ENCODE assay signal across 17 mouse cellular contexts in genomic region chr13:101713429-101714088, GRCm38 (mm10). TPM values are rescaled to one million over a fixed set of nuclear protein-coding genes. Genes with fewer than 3 reads are reported as not detected.
DNase-seq lines count a peak whose midpoint lies in the region; ATAC-seq and TF ChIP-seq lines count a peak whose summit lies in the region.
"Had no signal": no experiment of that assay in that cellular context is flagged by ENCODE, and none has a peak within 500 bp of the region (broad histone marks: within the 10 kb centered on the region; RNA-seq: fewer than 3 reads in every experiment).

No protein-coding gene starts in this region.

- no peak for ATAC-seq in heart, postnatal 0 days (ENCODE audit: insufficient read depth, low read depth)
- ATAC-seq in CD4-positive, CD25-positive, alpha-beta regulatory T cell, adult 4 months: peak; percentile 33
- ATAC-seq in embryonic facial prominence, embryonic 14.5 days (ENCODE audit: low read depth): no peak; the same call in 1 of the 2 replicates
- ATAC-seq in intestine, embryonic 16.5 days: no peak
- ATAC-seq in granulocyte monocyte progenitor cell, adult 5-6 weeks (replicated peaks; ENCODE audit: poor library complexity, severe bottlenecking): no peak
- ATAC-seq: forebrain, embryonic 16.5 days had no signal

- no peak for TF ChIP-seq CTCF in heart, postnatal 0 days (IDR thresholded peaks at IDR 0.05; ENCODE audit: low read depth)

- H3K36me3 ChIP-seq in heart, postnatal 0 days (replicated peaks; ENCODE audit: control insufficient read depth, insufficient read depth, low read length): peaks cover 8% of the 10 kb centered on the region
- peaks cover 10% of the 10 kb centered on the region; the same call in 1 of the 2 replicates for H3K36me3 ChIP-seq in embryonic facial prominence, embryonic 14.5 days (ENCODE audit: control insufficient read depth, insufficient read depth, low read length)
- peaks cover 5% of the 10 kb centered on the region; the same call in 1 of the 2 replicates for H3K36me3 ChIP-seq in intestine, embryonic 16.5 days (ENCODE audit: control insufficient read depth, insufficient read depth, low read length)
- H3K36me3 ChIP-seq: neural tube, embryonic 12.5 days had no signal

- peak overlapping the region; percentile 56 for H3K27ac ChIP-seq in heart, postnatal 0 days (ENCODE audit: low read depth)
- H3K27ac ChIP-seq in embryonic facial prominence, embryonic 14.5 days (replicated peaks; ENCODE audit: low read depth, low read length): peak overlapping the region; percentile 30
- H3K27ac ChIP-seq in intestine, embryonic 16.5 days (ENCODE audit: low read length): no peak overlapping the region
- H3K27ac ChIP-seq: neural tube, embryonic 12.5 days had no signal

- DNase-seq in heart, postnatal 0 days (ENCODE audit: low spot score): no peak
- DNase-seq in heart, adult 8-10 months (ENCODE audit: low spot score): no peak
- DNase-seq in embryonic facial prominence, embryonic 14.5 days (ENCODE audit: low spot score): peak; percentile 66
- peak; percentile 60 for DNase-seq in naive thymus-derived CD4-positive, alpha-beta T cell, adult 2 months (ENCODE audit: low read depth)
- DNase-seq: cerebellum, adult 2 months; kidney, postnatal 4 days; layer of hippocampus, adult 9-11 months; lung, adult 18-20 months; lung, postnatal 4 days; thymus, postnatal 36 days had no signal

- no peaks in the 10 kb centered on the region for H3K27me3 ChIP-seq in heart, postnatal 0 days (ENCODE audit: control insufficient read depth, insufficient read depth, low read length)
- no peaks in the 10 kb centered on the region for H3K27me3 ChIP-seq in embryonic facial prominence, embryonic 14.5 days (replicated peaks; ENCODE audit: control insufficient read depth, insufficient read depth, low read length)
- H3K27me3 ChIP-seq in intestine, embryonic 16.5 days (replicated peaks; ENCODE audit: control insufficient read depth, insufficient read depth, low read length): no peaks in the 10 kb centered on the region
- H3K27me3 ChIP-seq: neural tube, embryonic 12.5 days had no signal

- no peak overlapping the region for H3K9ac ChIP-seq in heart, postnatal 0 days (replicated peaks; ENCODE audit: low read depth, low read length)
- no peak overlapping the region for H3K9ac ChIP-seq in embryonic facial prominence, embryonic 14.5 days (ENCODE audit: low read depth, low read length)
- H3K9ac ChIP-seq in intestine, embryonic 16.5 days (ENCODE audit: low read depth, low read length): no peak overlapping the region
- H3K9ac ChIP-seq: neural tube, embryonic 12.5 days had no signal

- no peak for TF ChIP-seq EP300 in heart, postnatal 0 days (IDR thresholded peaks at IDR 0.05; ENCODE audit: low read depth)

- H3K4me3 ChIP-seq in heart, postnatal 0 days (ENCODE audit: low read depth, low read length): no peak overlapping the region
- H3K4me3 ChIP-seq in embryonic facial prominence, embryonic 14.5 days (ENCODE audit: low read depth, low read length): no peak overlapping the region
- H3K4me3 ChIP-seq in intestine, embryonic 16.5 days (ENCODE audit: low read length): no peak overlapping the region
- H3K4me3 ChIP-seq: neural tube, embryonic 12.5 days had no signal

- peaks cover 20% of the 10 kb centered on the region; the same call in 1 of the 2 replicates for H3K4me1 ChIP-seq in heart, postnatal 0 days (ENCODE audit: control insufficient read depth, insufficient read depth)
- H3K4me1 ChIP-seq in embryonic facial prominence, embryonic 14.5 days (ENCODE audit: control insufficient read depth, insufficient read depth, low read length): peaks cover 4% of the 10 kb centered on the region; the same call in 1 of the 2 replicates
- H3K4me1 ChIP-seq in intestine, embryonic 16.5 days (ENCODE audit: control insufficient read depth, insufficient read depth, low read length): no peaks in the 10 kb centered on the region; the same call in 1 of the 2 replicates
- H3K4me1 ChIP-seq: neural tube, embryonic 12.5 days had no signal

- 80% methylated on average over 12 of the region's 12 CpGs for WGBS in heart, postnatal 0 days
- WGBS in embryonic facial prominence, embryonic 14.5 days: 49% methylated on average over 12 of the region's 12 CpGs
- WGBS in intestine, embryonic 16.5 days: 86% methylated on average over 12 of the region's 12 CpGs

- H3K4me2 ChIP-seq in heart, postnatal 0 days (ENCODE audit: low read depth, low read length): peak overlapping the region; percentile 10; the same call in 1 of the 2 replicates
- no peak overlapping the region for H3K4me2 ChIP-seq in embryonic facial prominence, embryonic 14.5 days (ENCODE audit: low read depth, low read length)
- H3K4me2 ChIP-seq in intestine, embryonic 16.5 days (ENCODE audit: low read depth, low read length): no peak overlapping the region
- H3K4me2 ChIP-seq: liver, embryonic 11.5 days; neural tube, embryonic 12.5 days had no signal

- no peaks in the 10 kb centered on the region for H3K9me3 ChIP-seq in heart, postnatal 0 days (replicated peaks; ENCODE audit: control insufficient read depth, low read length)
- no peaks in the 10 kb centered on the region for H3K9me3 ChIP-seq in embryonic facial prominence, embryonic 14.5 days (ENCODE audit: control insufficient read depth, low read length)
- H3K9me3 ChIP-seq in intestine, embryonic 16.5 days (ENCODE audit: control insufficient read depth, low read length): no peaks in the 10 kb centered on the region
- H3K9me3 ChIP-seq: G1E; neural tube, embryonic 12.5 days had no signal

RNA-seq across cellular contexts. Expression of gene Pik3r1, which starts 54.5 kb away (rescaled TPM):
- 31.6 and 33.8 TPM in 2 replicates for total RNA-seq in heart, postnatal 0 days (2014; rRNA removed; ENCODE audit: low replicate concordance)
- 13.6 and 16.3 TPM in 2 replicates for polyA plus RNA-seq in heart, postnatal 0 days (2015; fragmentation: Nextera tagmentation; extraction: Ambion mirVana)
- 100 to 1,000 TPM; 107 to 140 (median 112) TPM for total RNA-seq in heart, adult 8-10 months (2022)
- 100 to 1,000 TPM in 1 of 2 experiments, 10 to 100 TPM in 1; 83.2 to 105 TPM for polyA plus RNA-seq in CD4-positive, CD25-positive, alpha-beta regulatory T cell, adult 4 months (2017; shearing (Covaris generic))
- 45.9 and 49.1 TPM in 2 replicates for polyA plus RNA-seq in embryonic facial prominence, embryonic 14.5 days (2014; fragmentation: Nextera tagmentation; extraction: Ambion mirVana)
- polyA plus RNA-seq in intestine, embryonic 16.5 days (2015; fragmentation: Nextera tagmentation; extraction: Ambion mirVana): 20.9 and 24.8 TPM in 2 replicates
- total RNA-seq in granulocyte monocyte progenitor cell, adult 5-6 weeks (2014; fragmentation: Nextera tagmentation): 62.1 and 70.9 TPM in 2 replicates
- total RNA-seq in granulocyte monocyte progenitor cell, adult 5-6 weeks (2017): 84.2 and 102 TPM in 2 replicates

Comparison
In these comparisons a context has a peak if more than half of its experiments do, and no peak if none do; other contexts are left out.
1. DNase-seq: peak in embryonic facial prominence, embryonic 14.5 days (single experiment) and naive thymus-derived CD4-positive, alpha-beta T cell, adult 2 months (single experiment); none in heart, postnatal 0 days (single experiment) and heart, adult 8-10 months (single experiment).